Mouse (Mus musculus): Measurements from ENCODE around the gene Siglecf.

Siglecf gene

GRCm38 (mm10) chr7:43378226-43378625, 27.1 kb downstream of the Siglecf start:
- no peak for DNase-seq (ENCODE audit: low read depth, low spot score)

- no peak for DNase-seq (ENCODE audit: low read depth, low spot score)
These were observed 41.4 kb downstream of the Siglecf start for GRCm38 (mm10) chr7:43392349-43393121.

GRCm38 (mm10) chr7:43399501-43399900, 48.4 kb downstream of the Siglecf start:
- no peak for DNase-seq (ENCODE audit: low read depth, low spot score)

- no peak for DNase-seq (ENCODE audit: low read depth, low spot score)
These were observed 51.6 kb downstream of the Siglecf start for GRCm38 (mm10) chr7:43402718-43403117.

- DNase-seq (ENCODE audit: low read depth, low spot score): no peak
These were observed 56.4 kb downstream of the Siglecf start for GRCm38 (mm10) chr7:43407573-43407972.

GRCm38 (mm10) chr7:43408131-43408553, 57.0 kb downstream of the Siglecf start, which contains the start of gene Siglecg:
Gene Siglecg, plus strand, starts transcription at chr7:43408204.
- no peak for DNase-seq (ENCODE audit: low read depth, low spot score)

- DNase-seq (ENCODE audit: low read depth, low spot score): no peak
These were observed 57.9 kb downstream of the Siglecf start for GRCm38 (mm10) chr7:43409084-43409483.

Measured in embryo, embryonic 11.5 days (tissue).